Mouse (Mus musculus) heart, postnatal 0 days (tissue): ENCODE measurements at regions not wholly inside any gene's neighbourhood (a gene's known extent, or its start where the extent isn't known, plus 50 kb on each side); places are given as distances from the start of the nearest gene placed in this dataset.

Experiments used
- ATAC-seq: fragments of 200-750 bp; cut with Nextera tagmentation; 2 replicates; pipeline ENCODE4 v1.8.0; 2017; ENCODE audit warnings: low read depth, moderate number of reproducible peaks, moderate library complexity; ENCODE audit not compliant: insufficient read depth
- DNase-seq: peaks from one replicate; pipeline ENCODE4 v3.0.0-alpha.2; 2016; ENCODE audit warnings: low spot score
- H3K27ac ChIP-seq: fragments of 300-500 bp; sonication (generic); 2 replicates; pipeline ENCODE4 v1.5.1; 2014; ENCODE audit warnings: low read depth, mild to moderate bottlenecking
- H3K27me3 ChIP-seq: fragments of 300-500 bp; sonication (generic); 2 replicates; pipeline ENCODE4 v1.6.1; 2014; ENCODE audit warnings: low read length, mixed read lengths; ENCODE audit not compliant: control insufficient read depth, insufficient read depth
- H3K36me3 ChIP-seq: fragments of 300-500 bp; sonication (generic); replicated peaks from 2 replicates; pipeline ENCODE4 v1.6.1; 2014; ENCODE audit warnings: low read length, mixed read lengths; ENCODE audit not compliant: control insufficient read depth, insufficient read depth
- H3K4me1 ChIP-seq: fragments of 300-500 bp; sonication (generic); 2 replicates; pipeline ENCODE4 v1.6.1; 2014; ENCODE audit warnings: antibody characterized with exemption; ENCODE audit not compliant: control insufficient read depth, insufficient read depth
- H3K4me2 ChIP-seq: fragments of 300-500 bp; sonication (generic); 2 replicates; pipeline ENCODE4 v1.6.1; 2014; ENCODE audit warnings: low read depth, mild to moderate bottlenecking, low read length, moderate library complexity
- H3K4me3 ChIP-seq: fragments of 300-500 bp; sonication (generic); 2 replicates; pipeline ENCODE4 v1.5.1; 2014; ENCODE audit warnings: low read depth, low read length
- H3K9ac ChIP-seq: fragments of 300-500 bp; sonication (generic); replicated peaks from 2 replicates; pipeline ENCODE4 v1.6.1; 2014; ENCODE audit warnings: low read depth, low read length, mixed read lengths
- H3K9me3 ChIP-seq: fragments of 300-500 bp; sonication (generic); replicated peaks from 2 replicates; pipeline ENCODE4 v1.6.1; 2016; ENCODE audit warnings: low read length; ENCODE audit not compliant: control insufficient read depth
- CTCF ChIP-seq: IDR thresholded peaks from 2 replicates; pipeline ENCODE4 v1.5.1; 2016; ENCODE audit warnings: antibody characterized with exemption, control low read depth, low read depth
- EP300 ChIP-seq: IDR thresholded peaks from 2 replicates; pipeline ENCODE4 v1.6.1; 2016; ENCODE audit warnings: antibody characterized with exemption, low read depth
- WGBS: fragments of 180-500 bp; shearing (Covaris S2); extraction: QIAGEN DNeasy Blood & Tissue Kit; methylation state at CpG from one replicate; pipeline ENCODE4 v1.1.7; 2014; 5-methylcytosine and 5-hydroxymethylcytosine counted together

DNA sequence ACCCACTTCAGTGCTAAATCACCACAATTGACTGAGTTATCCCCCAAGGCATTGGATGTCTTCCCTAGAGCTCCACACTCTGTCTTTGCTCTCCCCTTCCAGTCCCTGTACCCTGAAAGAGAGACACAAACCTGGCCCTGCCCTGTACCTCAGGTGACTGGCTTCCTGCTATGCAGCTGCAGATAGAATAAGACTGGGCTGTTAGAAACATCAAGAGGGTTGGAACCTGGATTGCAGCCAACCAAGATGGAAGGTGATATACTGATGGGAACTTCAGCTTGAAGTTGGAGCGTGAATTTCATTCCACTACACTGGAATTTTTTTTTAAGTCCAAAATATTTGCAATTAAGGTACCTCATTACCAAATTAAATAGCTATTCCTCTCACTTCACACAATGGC, 379.0 kb upstream of the Mgmt start:
- no peak overlapping the region for H3K4me2 ChIP-seq
- WGBS, result 53% methylated on average over 1 of the region's 1 CpGs
- no peaks in the 10 kb centered on the region for H3K27me3 ChIP-seq
- H3K9me3 ChIP-seq, result no peaks in the 10 kb centered on the region
- no peak for DNase-seq
- H3K4me1 ChIP-seq, result no peaks in the 10 kb centered on the region
- H3K9ac ChIP-seq, result no peak overlapping the region
- H3K4me3 ChIP-seq, result no peak overlapping the region
- no peak for ATAC-seq
- no peaks in the 10 kb centered on the region for H3K36me3 ChIP-seq
- no peak overlapping the region for H3K27ac ChIP-seq
- TF ChIP-seq EP300 (no peak), CTCF (no peak)

DNA sequence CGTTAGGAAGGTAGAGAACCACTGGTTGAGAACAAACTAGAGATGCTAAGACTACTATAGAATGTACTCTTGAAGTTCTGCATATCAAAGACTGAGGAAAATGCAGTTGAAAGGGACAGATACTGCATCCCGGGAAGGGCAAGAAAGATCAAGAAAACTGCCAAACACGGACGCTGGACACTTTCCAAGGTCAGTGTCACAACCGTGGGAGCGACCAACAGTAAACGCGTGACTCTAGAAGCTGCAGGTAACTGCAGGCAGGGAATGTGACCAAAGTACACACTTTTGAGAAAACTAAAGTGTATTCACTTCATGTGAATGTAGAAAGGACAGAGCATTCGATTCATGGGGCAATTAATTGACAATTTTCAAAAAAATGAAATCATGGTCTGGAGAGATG, 368.6 kb upstream of the Mgmt start:
- Histone ChIP-seq H3K27ac (no peak overlapping the region), H3K27me3 (no peaks in the 10 kb centered on the region), H3K4me2 (no peak overlapping the region), H3K4me3 (no peak overlapping the region), H3K4me1 (no peaks in the 10 kb centered on the region), H3K36me3 (no peaks in the 10 kb centered on the region), H3K9me3 (no peaks in the 10 kb centered on the region), H3K9ac (no peak overlapping the region)
- no peak for DNase-seq
- no peak for TF ChIP-seq EP300
- WGBS, result 77% methylated on average over 9 of the region's 9 CpGs
- no peak for ATAC-seq

DNA sequence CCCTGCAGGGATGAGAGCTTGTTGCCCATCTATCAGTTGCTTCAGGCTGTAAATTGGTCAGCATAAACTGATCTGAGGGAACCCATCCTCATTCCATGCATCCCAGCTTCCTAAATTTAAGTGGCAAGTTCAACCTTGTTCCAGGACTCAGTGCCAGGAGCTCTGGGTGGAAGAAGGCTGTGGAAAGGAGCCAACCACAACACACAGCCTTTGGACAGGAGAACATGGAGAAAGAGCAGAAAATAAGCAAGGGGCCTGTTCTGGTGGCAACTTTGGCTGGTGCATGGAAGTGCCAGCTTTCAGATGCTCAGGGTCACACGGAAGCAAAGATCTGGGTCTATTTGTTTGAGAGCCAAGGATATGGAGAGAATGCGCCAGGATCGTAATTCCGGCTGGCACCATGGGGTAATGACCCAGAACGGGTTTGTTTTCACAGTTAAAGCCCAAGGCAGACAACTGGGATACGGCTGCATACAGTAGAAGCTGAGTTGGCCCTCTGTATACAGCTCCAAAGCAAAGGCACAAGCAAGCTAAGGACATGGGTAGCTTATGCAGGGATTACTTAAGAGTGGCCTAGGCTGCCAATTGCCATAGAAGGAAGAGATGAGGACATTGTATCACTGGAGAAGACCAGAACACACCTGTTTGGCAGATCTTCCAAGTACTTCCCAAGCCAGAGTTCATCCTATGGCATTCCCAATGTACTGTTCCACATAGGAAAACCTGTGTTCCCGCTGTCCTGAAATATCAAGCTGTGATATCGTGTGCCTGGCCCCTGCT, 364.2 kb upstream of the Mgmt start:
- Histone ChIP-seq H3K9ac (no peak overlapping the region), H3K27me3 (no peaks in the 10 kb centered on the region), H3K4me2 (no peak overlapping the region), H3K27ac (no peak overlapping the region), H3K4me3 (no peak overlapping the region), H3K9me3 (no peaks in the 10 kb centered on the region), H3K36me3 (no peaks in the 10 kb centered on the region), H3K4me1 (no peaks in the 10 kb centered on the region)
- DNase-seq, result no peak
- no peak for TF ChIP-seq EP300
- no peak for TF ChIP-seq CTCF
- no peak for ATAC-seq
- 83% methylated on average over 8 of the region's 8 CpGs for WGBS

DNA sequence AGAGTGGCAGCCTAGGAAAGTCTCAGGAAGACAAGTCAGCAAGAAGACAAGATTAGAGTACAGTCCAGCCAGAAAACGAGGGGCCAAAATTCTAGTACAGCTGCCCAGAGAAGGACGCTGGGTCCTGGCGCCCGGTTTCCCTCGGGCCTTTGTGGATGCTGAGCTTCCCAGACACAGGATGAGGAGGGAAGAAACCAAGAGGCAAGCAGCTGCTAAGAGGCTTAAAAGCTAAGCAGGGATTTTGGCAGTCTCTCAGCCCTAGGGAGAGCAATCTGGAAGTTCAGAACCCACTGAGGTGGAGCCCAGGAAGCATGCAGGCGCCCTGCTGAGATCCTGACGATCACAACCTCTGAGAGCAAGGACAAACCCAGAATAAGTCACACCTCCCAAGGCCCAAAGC, 363.1 kb upstream of the Mgmt start:
- Histone ChIP-seq H3K27ac (no peak overlapping the region), H3K9ac (no peak overlapping the region), H3K9me3 (no peaks in the 10 kb centered on the region), H3K4me1 (no peaks in the 10 kb centered on the region), H3K27me3 (no peaks in the 10 kb centered on the region), H3K4me2 (no peak overlapping the region), H3K36me3 (no peaks in the 10 kb centered on the region), H3K4me3 (no peak overlapping the region)
- no peak for DNase-seq
- 41% methylated on average over 7 of the region's 7 CpGs for WGBS
- TF ChIP-seq CTCF, result no peak
- no peak for TF ChIP-seq EP300
- ATAC-seq, result no peak

DNA sequence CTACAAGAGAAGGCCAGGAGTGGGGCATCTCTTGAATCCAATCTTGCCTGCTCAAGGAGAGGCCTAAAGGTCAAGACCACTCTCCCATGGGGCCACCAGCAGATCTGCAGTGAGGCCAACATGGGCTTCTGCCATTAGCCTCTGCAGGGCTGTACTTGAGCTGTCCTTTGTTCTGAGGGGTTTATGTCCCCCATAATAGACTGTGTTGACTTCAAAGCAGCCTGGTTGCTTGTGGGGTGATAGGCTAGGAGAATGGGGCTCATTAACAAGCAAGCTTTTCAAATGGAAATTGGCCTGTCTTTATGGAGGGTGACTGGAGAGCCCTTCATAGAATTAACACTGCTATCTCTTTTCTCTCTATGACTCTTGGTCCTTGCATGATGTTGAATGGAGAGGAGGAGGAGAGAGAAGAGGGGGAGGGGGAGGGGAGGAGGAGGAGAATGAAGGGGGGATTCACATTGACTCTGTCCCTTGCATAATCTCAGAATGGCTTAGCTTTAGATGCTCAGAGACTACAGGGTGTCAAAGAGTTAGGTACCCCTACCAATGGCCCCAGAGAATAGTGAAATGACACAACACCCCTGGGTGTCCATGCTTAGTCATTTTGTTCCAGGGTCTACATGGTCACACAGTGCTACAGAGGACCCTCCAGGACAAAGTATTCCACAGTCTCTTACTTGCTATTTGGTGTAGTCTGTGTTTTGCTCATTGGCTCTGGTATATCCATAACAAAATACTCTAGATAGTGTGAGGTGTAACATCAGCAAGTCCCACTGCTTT, 352.3 kb upstream of the Mgmt start:
- Histone ChIP-seq H3K4me3 (no peak overlapping the region), H3K4me1 (no peaks in the 10 kb centered on the region), H3K27me3 (no peaks in the 10 kb centered on the region), H3K27ac (no peak overlapping the region), H3K4me2 (no peak overlapping the region), H3K9ac (no peak overlapping the region), H3K9me3 (no peaks in the 10 kb centered on the region), H3K36me3 (no peaks in the 10 kb centered on the region)
- DNase-seq (no peak), ATAC-seq (no peak)
- TF ChIP-seq CTCF (no peak), EP300 (no peak)

DNA sequence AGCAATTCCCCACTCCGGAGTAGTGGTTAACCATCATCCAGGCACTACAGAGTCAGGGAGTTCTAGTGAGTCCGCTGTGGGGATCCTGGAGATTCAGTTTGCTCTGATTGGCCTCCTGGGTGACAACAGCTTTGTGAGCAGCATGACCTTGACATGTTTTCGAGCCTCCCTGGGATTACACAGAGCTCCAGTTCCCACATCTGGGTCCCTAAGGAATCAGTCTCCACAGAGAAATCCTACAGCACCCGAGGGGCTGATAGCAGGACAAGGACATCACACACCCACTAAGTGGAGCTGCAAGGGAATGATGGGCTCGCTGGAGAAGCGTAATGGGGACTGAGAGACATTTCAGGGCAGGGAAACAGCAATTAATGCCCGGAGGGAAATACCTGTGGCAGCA, 351.5 kb upstream of the Mgmt start:
- no peak for DNase-seq

More for the DNA sequence above, 351.5 kb upstream of the Mgmt start:
- H3K27me3 ChIP-seq, result no peaks in the 10 kb centered on the region
- H3K9ac ChIP-seq, result no peak overlapping the region
- no peaks in the 10 kb centered on the region for H3K36me3 ChIP-seq
- no peak for ATAC-seq
- no peak overlapping the region for H3K4me3 ChIP-seq
- no peak overlapping the region for H3K27ac ChIP-seq
- H3K9me3 ChIP-seq, result no peaks in the 10 kb centered on the region
- no peak for TF ChIP-seq EP300
- TF ChIP-seq CTCF, result no peak
- WGBS, result 73% methylated on average over 7 of the region's 7 CpGs
- H3K4me2 ChIP-seq, result no peak overlapping the region
- H3K4me1 ChIP-seq, result no peaks in the 10 kb centered on the region
